Mouse (Mus musculus) megakaryocyte, adult 5-6 weeks (primary cell): Measurements from ENCODE around the gene Smim6. TPM values are rescaled to one million over a fixed set of nuclear protein-coding genes. Genes with fewer than 3 reads are reported as not detected.

Source experiments
- ATAC-seq: 2 replicates; pipeline ENCODE4 v1.8.0; 2016; ENCODE audit warnings: mild to moderate bottlenecking, inconsistent platforms; ENCODE audit not compliant: poor library complexity, severe bottlenecking
- total RNA-seq, 2 experiments: library from RNA; stranded (forward) in 1 of 2; stranded (reverse) in 1 of 2; fragments of 153-499, 151-499 nt in 1 of 2; fragments of 221-1000, 200-1000 nt in 1 of 2; gene quantifications; 2 replicates each; pipeline versions ENCODE4 v1.2.3 to v1.2.4; 2015 to 2017

Smim6 gene
- total RNA-seq, 2 experiments from 2014 or later, result 0.73 to 4.9 TPM

GRCm38 (mm10) chr11:115933108-115933746 lies 21.4 kb downstream of the Smim6 start, which contains the start of the genes Sap30bp and Recql5:
Gene Sap30bp, plus strand, starts transcription at chr11:115933282.
Gene Recql5, minus strand, starts transcription at chr11:115933477.
- ATAC-seq, result peak; percentile 98

GRCm38 (mm10) chr11:115933747-115934110 lies 21.9 kb downstream of the Smim6 start:
- peak; percentile 2; the same call in 1 of the 2 replicates for ATAC-seq

GRCm38 (mm10) chr11:115939690-115940329 lies 28.0 kb downstream of the Smim6 start:
- peak; percentile 59; the same call in 1 of the 2 replicates for ATAC-seq

- ATAC-seq, result no peak
Observed at GRCm38 (mm10) chr11:115941980-115942379, 30.2 kb downstream of the Smim6 start.

- no peak for ATAC-seq
Observed at GRCm38 (mm10) chr11:115945247-115945646, 33.4 kb downstream of the Smim6 start.

- ATAC-seq, result no peak
Observed at GRCm38 (mm10) chr11:115946221-115946828, 34.5 kb downstream of the Smim6 start.

- ATAC-seq, result no peak
Observed at GRCm38 (mm10) chr11:115948316-115948715, 36.5 kb downstream of the Smim6 start.

GRCm38 (mm10) chr11:115950719-115951118 lies 38.9 kb downstream of the Smim6 start:
- no peak for ATAC-seq

- no peak for ATAC-seq
Observed at GRCm38 (mm10) chr11:115954712-115955111, 42.9 kb downstream of the Smim6 start.

GRCm38 (mm10) chr11:115955195-115955858 lies 43.5 kb downstream of the Smim6 start:
- ATAC-seq, result no peak

- ATAC-seq, result no peak
Observed at GRCm38 (mm10) chr11:115956453-115956852, 44.6 kb downstream of the Smim6 start.

- ATAC-seq, result no peak
Observed at GRCm38 (mm10) chr11:115957971-115958370, 46.2 kb downstream of the Smim6 start.

GRCm38 (mm10) chr11:115959018-115959417 lies 47.2 kb downstream of the Smim6 start:
- ATAC-seq, result no peak

GRCm38 (mm10) chr11:115962651-115963412 lies 51.0 kb downstream of the Smim6 start:
- ATAC-seq, result no peak

Other genes with a start within 250 kb of the Smim6 start
- 109 TPM in 2 replicates for gene Grb2, start 203.4 kb upstream of the Smim6 start, total RNA-seq (2015)
- gene Grb2, start 203.4 kb upstream of the Smim6 start, total RNA-seq (2017), result 68.7 and 124 TPM in 2 replicates
- 16.1 and 17.1 TPM in 2 replicates for gene Tmem94, start 146.6 kb upstream of the Smim6 start, total RNA-seq (2015)
- gene Tmem94, start 146.6 kb upstream of the Smim6 start, total RNA-seq (2017), result 15.9 and 18.8 TPM in 2 replicates
- gene Caskin2, start 98.4 kb upstream of the Smim6 start, total RNA-seq (2015), result 1.6 and 2.5 TPM in 2 replicates
- gene Caskin2, start 98.4 kb upstream of the Smim6 start, total RNA-seq (2017), result 1.7 and 3.0 TPM in 2 replicates
- 2.6 and 5.4 TPM in 2 replicates for gene Tsen54, start 97.3 kb upstream of the Smim6 start, total RNA-seq (2015)
- 7.0 and 16.3 TPM in 2 replicates for gene Tsen54, start 97.3 kb upstream of the Smim6 start, total RNA-seq (2017)
- 3.4 and 5.0 TPM in 2 replicates for gene Llgl2, start 88.0 kb upstream of the Smim6 start, total RNA-seq (2015)
- gene Llgl2, start 88.0 kb upstream of the Smim6 start, total RNA-seq (2017), result 5.2 and 6.0 TPM in 2 replicates
- 0.51 TPM in 1 of 2 replicates, not detected in the other for gene Myo15b, start 53.6 kb upstream of the Smim6 start, total RNA-seq (2015)
- 0.04 and 0.33 TPM in 2 replicates for gene Myo15b, start 53.6 kb upstream of the Smim6 start, total RNA-seq (2017)
- gene Smim5, start 12.1 kb upstream of the Smim6 start, total RNA-seq (2015), result 37.5 and 48.1 TPM in 2 replicates
- gene Smim5, start 12.1 kb upstream of the Smim6 start, total RNA-seq (2017), result 40.4 and 42.5 TPM in 2 replicates
- 18.6 and 22.6 TPM in 2 replicates for gene Sap30bp, start 21.3 kb downstream of the Smim6 start, total RNA-seq (2015)
- 158 and 190 TPM in 2 replicates for gene Sap30bp, start 21.3 kb downstream of the Smim6 start, total RNA-seq (2017)
- gene Recql5, start 21.5 kb downstream of the Smim6 start, total RNA-seq (2015), result 13.2 and 19.9 TPM in 2 replicates
- gene Recql5, start 21.5 kb downstream of the Smim6 start, total RNA-seq (2017), result 19.9 and 22.5 TPM in 2 replicates
- gene Itgb4, start 62.7 kb downstream of the Smim6 start, total RNA-seq (2015), result 0.09 TPM in 1 of 2 replicates, not detected in the other
- not detected in 2 replicates for gene Itgb4, start 62.7 kb downstream of the Smim6 start, total RNA-seq (2017)
- gene Galk1, start 100.7 kb downstream of the Smim6 start, total RNA-seq (2015), result 4.6 and 5.0 TPM in 2 replicates
- 10.4 and 10.8 TPM in 2 replicates for gene Galk1, start 100.7 kb downstream of the Smim6 start, total RNA-seq (2017)
- 756 and 808 TPM in 2 replicates for gene H3f3b, start 115.9 kb downstream of the Smim6 start, total RNA-seq (2015)
- gene H3f3b, start 115.9 kb downstream of the Smim6 start, total RNA-seq (2017), result 735 and 795 TPM in 2 replicates
- gene Unk, start 118.3 kb downstream of the Smim6 start, total RNA-seq (2015), result 10.1 and 10.5 TPM in 2 replicates
- 7.8 and 8.3 TPM in 2 replicates for gene Unk, start 118.3 kb downstream of the Smim6 start, total RNA-seq (2017)
- gene Unc13d, start 165.9 kb downstream of the Smim6 start, total RNA-seq (2015), result 16.5 and 18.2 TPM in 2 replicates
- 26.7 and 27.7 TPM in 2 replicates for gene Unc13d, start 165.9 kb downstream of the Smim6 start, total RNA-seq (2017)
- gene Wbp2, start 175.0 kb downstream of the Smim6 start, total RNA-seq (2015), result 89.9 and 100 TPM in 2 replicates
- gene Wbp2, start 175.0 kb downstream of the Smim6 start, total RNA-seq (2017), result 39.5 and 49.8 TPM in 2 replicates
- gene Trim47, start 215.2 kb downstream of the Smim6 start, total RNA-seq (2015), result 0.47 TPM in 1 of 2 replicates, not detected in the other
- 0.07 TPM in 1 of 2 replicates, not detected in the other for gene Trim47, start 215.2 kb downstream of the Smim6 start, total RNA-seq (2017)
- gene Trim65, start 219.1 kb downstream of the Smim6 start, total RNA-seq (2015), result 15.8 and 15.9 TPM in 2 replicates
- 7.9 and 10.7 TPM in 2 replicates for gene Trim65, start 219.1 kb downstream of the Smim6 start, total RNA-seq (2017)
- gene Mrpl38, start 226.9 kb downstream of the Smim6 start, total RNA-seq (2015), result 14.6 and 17.3 TPM in 2 replicates
- 6.9 and 10.0 TPM in 2 replicates for gene Mrpl38, start 226.9 kb downstream of the Smim6 start, total RNA-seq (2017)